Comparison of ENCODE assay signal across 10 mouse cellular contexts in the genomic region with DNA sequence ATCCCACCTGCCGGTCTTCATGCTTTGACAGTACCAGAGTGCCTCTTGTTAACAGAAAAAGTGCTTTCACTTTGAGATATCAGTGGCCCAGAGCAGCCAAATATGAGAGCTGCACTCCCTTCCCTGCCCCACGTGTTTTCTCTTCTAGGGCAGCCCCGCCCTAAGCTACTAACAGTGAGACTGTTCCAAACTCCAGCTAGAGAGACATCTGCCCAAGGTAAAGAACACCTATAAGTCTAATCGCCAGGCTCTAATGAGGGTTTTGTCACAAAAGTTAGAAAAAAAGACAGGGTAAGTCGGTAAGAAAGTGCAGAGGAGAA. TPM values are rescaled to one million over a fixed set of nuclear protein-coding genes. Genes with fewer than 3 reads are reported as not detected.
A peak's percentile ranks its signal among the peaks of the same experiment; 100 is the strongest.
DNase-seq lines count a peak whose midpoint lies in the region; ATAC-seq and TF ChIP-seq lines count a peak whose summit lies in the region.
"Had no signal": no experiment of that assay in that cellular context is flagged by ENCODE, and none has a peak within 500 bp of the region (broad histone marks: within the 10 kb centered on the region; RNA-seq: fewer than 3 reads in every experiment).

No protein-coding gene starts in this region.

- no peaks in the 10 kb centered on the region for H3K27me3 ChIP-seq in kidney, embryonic 15.5 days
- no peaks in the 10 kb centered on the region for H3K27me3 ChIP-seq in intestine, embryonic 16.5 days (replicated peaks; ENCODE audit: control insufficient read depth, insufficient read depth, low read length)
- H3K27me3 ChIP-seq in midbrain, postnatal 0 days (ENCODE audit: insufficient read depth, low read length): no peaks in the 10 kb centered on the region

- peak overlapping the region; percentile 62 for H3K4me2 ChIP-seq in kidney, embryonic 15.5 days
- H3K4me2 ChIP-seq in intestine, embryonic 16.5 days (ENCODE audit: low read depth, low read length): peak overlapping the region; percentile 74; the same call in 1 of the 2 replicates
- H3K4me2 ChIP-seq in midbrain, postnatal 0 days (ENCODE audit: low read depth, low read length, poor library complexity, severe bottlenecking): peak overlapping the region; percentile 58

- peaks cover 10% of the 10 kb centered on the region; the same call in 1 of the 2 replicates for H3K4me1 ChIP-seq in kidney, embryonic 15.5 days
- 0 out of 2 replicates have a peak, but pooled peaks cover 3% of the 10 kb centered on the region for H3K4me1 ChIP-seq in intestine, embryonic 16.5 days (ENCODE audit: control insufficient read depth, insufficient read depth, low read length)
- H3K4me1 ChIP-seq in midbrain, postnatal 0 days (ENCODE audit: insufficient read depth, low read length): no peaks in the 10 kb centered on the region

- no peak overlapping the region for H3K27ac ChIP-seq in kidney, embryonic 15.5 days
- no peak overlapping the region for H3K27ac ChIP-seq in intestine, embryonic 16.5 days (ENCODE audit: low read length)
- no peak overlapping the region for H3K27ac ChIP-seq in midbrain, postnatal 0 days (ENCODE audit: low read depth, low read length)

- no peak for DNase-seq in kidney, postnatal 36 days
- no peak for DNase-seq in midbrain, postnatal 0 days (ENCODE audit: low spot score)
- DNase-seq in retina, embryonic 14.5 days (ENCODE audit: low spot score): no peak
- DNase-seq in urinary bladder, postnatal 14 days (ENCODE audit: low spot score): no peak
- no peak for DNase-seq in cerebellum, adult 9-10 months
- DNase-seq: cerebellum, adult 8-10 months; kidney, postnatal 25 days had no signal

- 49% methylated on average over 5 of the region's 5 CpGs for whole genome bisulfite sequencing in kidney, embryonic 15.5 days
- 42% methylated on average over 5 of the region's 5 CpGs for WGBS in intestine, embryonic 16.5 days
- WGBS in midbrain, postnatal 0 days: 51% methylated on average over 5 of the region's 5 CpGs

- no peak for ATAC-seq in kidney, embryonic 15.5 days (replicated peaks; ENCODE audit: low FRiP score)
- ATAC-seq in erythroid progenitor cell, adult 5-6 weeks (replicated peaks; ENCODE audit: low FRiP score, poor library complexity, severe bottlenecking): peak; percentile 34; the same call in 1 of the 2 replicates
- ATAC-seq in intestine, embryonic 16.5 days: peak; percentile 58; the same call in 1 of the 2 replicates
- no peak for ATAC-seq in midbrain, postnatal 0 days (ENCODE audit: low FRiP score)

- no peaks in the 10 kb centered on the region for H3K36me3 ChIP-seq in kidney, embryonic 15.5 days
- no peaks in the 10 kb centered on the region for H3K36me3 ChIP-seq in intestine, embryonic 16.5 days (ENCODE audit: control insufficient read depth, insufficient read depth, low read length)
- no peaks in the 10 kb centered on the region for H3K36me3 ChIP-seq in midbrain, postnatal 0 days (ENCODE audit: insufficient read depth, low read length)

- H3K4me3 ChIP-seq in kidney, embryonic 15.5 days (replicated peaks): peak overlapping the region; percentile 38
- H3K4me3 ChIP-seq in intestine, embryonic 16.5 days (ENCODE audit: low read length): peak overlapping the region; percentile 40; the same call in 1 of the 2 replicates
- H3K4me3 ChIP-seq in midbrain, postnatal 0 days (ENCODE audit: low read depth, low read length): no peak overlapping the region

- TF ChIP-seq CTCF in midbrain, postnatal 0 days (IDR thresholded peaks at IDR 0.05): no peak

- no peak overlapping the region for H3K9ac ChIP-seq in kidney, embryonic 15.5 days
- H3K9ac ChIP-seq in intestine, embryonic 16.5 days (ENCODE audit: low read depth, low read length): 0 out of 2 replicates have a peak overlapping the region, but pooled peaks have one; percentile 27
- no peak overlapping the region for H3K9ac ChIP-seq in midbrain, postnatal 0 days (replicated peaks; ENCODE audit: low read length, poor library complexity, severe bottlenecking)

- H3K9me3 ChIP-seq in kidney, embryonic 15.5 days (replicated peaks): 0 out of 2 replicates have a peak, but pooled peaks cover 8% of the 10 kb centered on the region
- H3K9me3 ChIP-seq in intestine, embryonic 16.5 days (ENCODE audit: control insufficient read depth, low read length): peaks cover 8% of the 10 kb centered on the region
- H3K9me3 ChIP-seq in midbrain, postnatal 0 days (ENCODE audit: low read length): no peaks in the 10 kb centered on the region

RNA-seq across cellular contexts. Expression of a gene that starts 19.7 kb away (rescaled TPM):
- not detected in 2 replicates for polyA plus RNA-seq in kidney, embryonic 15.5 days (2015; fragmentation: Nextera tagmentation; extraction: Ambion mirVana)
- not detected in 2 replicates for total RNA-seq in erythroid progenitor cell, adult 5-6 weeks (2015; ENCODE audit: low replicate concordance)
- not detected in 2 replicates for total RNA-seq in erythroid progenitor cell, adult 5-6 weeks (2017; ENCODE audit: low replicate concordance)
- 0.04 and 0.07 TPM in 2 replicates for polyA plus RNA-seq in intestine, embryonic 16.5 days (2015; fragmentation: Nextera tagmentation; extraction: Ambion mirVana)
- total RNA-seq in midbrain, postnatal 0 days (2014; rRNA removed): not detected in 2 replicates
- not detected in 2 replicates for polyA plus RNA-seq in midbrain, postnatal 0 days (2015; fragmentation: Nextera tagmentation; extraction: Ambion mirVana)

RNA-seq across cellular contexts. Expression of a gene that starts 27.2 kb away (rescaled TPM):
- 3.9 and 4.2 TPM in 2 replicates for polyA plus RNA-seq in kidney, embryonic 15.5 days (2015; fragmentation: Nextera tagmentation; extraction: Ambion mirVana)
- total RNA-seq in erythroid progenitor cell, adult 5-6 weeks (2015; ENCODE audit: low replicate concordance): 6.5 and 18.4 TPM in 2 replicates
- 14.2 and 37.3 TPM in 2 replicates for total RNA-seq in erythroid progenitor cell, adult 5-6 weeks (2017; ENCODE audit: low replicate concordance)
- 2.9 and 3.5 TPM in 2 replicates for polyA plus RNA-seq in intestine, embryonic 16.5 days (2015; fragmentation: Nextera tagmentation; extraction: Ambion mirVana)
- 12.7 and 22.4 TPM in 2 replicates for total RNA-seq in midbrain, postnatal 0 days (2014; rRNA removed)
- polyA plus RNA-seq in midbrain, postnatal 0 days (2015; fragmentation: Nextera tagmentation; extraction: Ambion mirVana): 2.2 and 2.5 TPM in 2 replicates

RNA-seq across cellular contexts. Expression of a gene that starts 27.6 kb away (rescaled TPM):
- polyA plus RNA-seq in kidney, embryonic 15.5 days (2015; fragmentation: Nextera tagmentation; extraction: Ambion mirVana): 174 and 190 TPM in 2 replicates
- 139 and 171 TPM in 2 replicates for total RNA-seq in erythroid progenitor cell, adult 5-6 weeks (2015; ENCODE audit: low replicate concordance)
- total RNA-seq in erythroid progenitor cell, adult 5-6 weeks (2017; ENCODE audit: low replicate concordance): 116 and 149 TPM in 2 replicates
- 152 and 155 TPM in 2 replicates for polyA plus RNA-seq in intestine, embryonic 16.5 days (2015; fragmentation: Nextera tagmentation; extraction: Ambion mirVana)
- total RNA-seq in midbrain, postnatal 0 days (2014; rRNA removed): 55.7 and 70.7 TPM in 2 replicates
- 195 and 196 TPM in 2 replicates for polyA plus RNA-seq in midbrain, postnatal 0 days (2015; fragmentation: Nextera tagmentation; extraction: Ambion mirVana)

Comparison
In these comparisons a context has a peak if more than half of its experiments do, and no peak if none do; other contexts are left out.
1. ATAC-seq: peak in erythroid progenitor cell, adult 5-6 weeks (single experiment) and intestine, embryonic 16.5 days (single experiment); none in kidney, embryonic 15.5 days (single experiment) and midbrain, postnatal 0 days (single experiment).
2. Peak in every context shown above with its lines, with median percentiles within 50 percentile points of each other: H3K4me2 ChIP-seq.